In the genomic region with DNA sequence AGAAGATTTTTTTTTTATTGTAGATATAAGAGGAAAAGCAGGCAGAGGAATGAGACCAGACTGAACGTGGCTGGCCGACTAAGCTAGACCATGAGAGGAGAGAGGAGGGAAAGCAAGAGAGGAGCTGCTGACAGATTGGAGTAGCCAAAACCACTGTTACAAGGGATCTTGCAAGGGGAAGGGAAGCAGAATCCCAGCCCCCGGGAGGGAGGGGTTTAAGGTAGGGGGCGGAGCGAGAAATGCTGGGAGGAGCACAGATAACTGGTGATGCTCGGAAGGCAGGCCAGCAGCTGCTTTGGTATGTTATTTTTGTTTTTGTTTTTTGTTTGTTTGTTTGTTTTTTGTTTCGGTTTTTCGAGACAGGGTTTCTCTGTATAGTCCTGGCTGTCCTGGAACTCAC, we compare ENCODE assay signal across 11 mouse cellular contexts. TPM values are rescaled to one million over a fixed set of nuclear protein-coding genes. Genes with fewer than 3 reads are reported as not detected.
A peak's percentile ranks its signal among the peaks of the same experiment; 100 is the strongest.
DNase-seq lines count a peak whose midpoint lies in the region; ATAC-seq and TF ChIP-seq lines count a peak whose summit lies in the region.
"Had no signal": no experiment of that assay in that cellular context is flagged by ENCODE, and none has a peak within 500 bp of the region (broad histone marks: within the 10 kb centered on the region; RNA-seq: fewer than 3 reads in every experiment).

No protein-coding gene starts in this region.

- no peak overlapping the region for H3K4me2 ChIP-seq in liver, embryonic 14.5 days (ENCODE audit: low read depth)
- no peak overlapping the region for H3K4me2 ChIP-seq in hindbrain, embryonic 11.5 days (replicated peaks; ENCODE audit: low read depth, low read length)
- H3K4me2 ChIP-seq in midbrain, embryonic 14.5 days (ENCODE audit: low read length): no peak overlapping the region
- H3K4me2 ChIP-seq: limb, embryonic 12.5 days; midbrain, embryonic 13.5 days had no signal

- H3K27ac ChIP-seq in liver, embryonic 14.5 days: no peak overlapping the region
- no peak overlapping the region for H3K27ac ChIP-seq in hindbrain, embryonic 11.5 days (ENCODE audit: low read depth, low read length)
- no peak overlapping the region for H3K27ac ChIP-seq in midbrain, embryonic 14.5 days (replicated peaks; ENCODE audit: low read depth, low read length)
- H3K27ac ChIP-seq: embryonic facial prominence, embryonic 10.5 days; limb, embryonic 12.5 days; midbrain, embryonic 13.5 days had no signal

- no peak for TF ChIP-seq CTCF in liver, embryonic 14.5 days (IDR thresholded peaks at IDR 0.05; ENCODE audit: low read depth)

- no peak overlapping the region for H3K4me3 ChIP-seq in liver, embryonic 14.5 days (ENCODE audit: insufficient read depth in 1 of 2, low read depth in 2 of 2, low read length in 2 of 2)
- H3K4me3 ChIP-seq in hindbrain, embryonic 11.5 days (ENCODE audit: low read depth, low read length): no peak overlapping the region
- H3K4me3 ChIP-seq in midbrain, embryonic 14.5 days (replicated peaks; ENCODE audit: low read depth, low read length): no peak overlapping the region
- H3K4me3 ChIP-seq: embryonic facial prominence, embryonic 10.5 days; limb, embryonic 12.5 days; midbrain, embryonic 13.5 days had no signal

- H3K9ac ChIP-seq in liver, embryonic 14.5 days (replicated peaks): no peak overlapping the region
- H3K9ac ChIP-seq in hindbrain, embryonic 11.5 days (ENCODE audit: low read depth, low read length): no peak overlapping the region
- H3K9ac ChIP-seq in midbrain, embryonic 14.5 days (replicated peaks; ENCODE audit: low read length): no peak overlapping the region
- H3K9ac ChIP-seq: limb, embryonic 12.5 days; midbrain, embryonic 13.5 days had no signal

- H3K36me3 ChIP-seq in liver, embryonic 14.5 days (replicated peaks; ENCODE audit: control insufficient read depth, insufficient read depth, low read depth): no peaks in the 10 kb centered on the region
- H3K36me3 ChIP-seq in hindbrain, embryonic 11.5 days (ENCODE audit: control insufficient read depth, insufficient read depth, low read length): no peaks in the 10 kb centered on the region
- no peaks in the 10 kb centered on the region for H3K36me3 ChIP-seq in midbrain, embryonic 14.5 days (ENCODE audit: control insufficient read depth, insufficient read depth, low read length)
- H3K36me3 ChIP-seq: embryonic facial prominence, embryonic 10.5 days; limb, embryonic 12.5 days; midbrain, embryonic 13.5 days had no signal

- no peaks in the 10 kb centered on the region for H3K9me3 ChIP-seq in liver, embryonic 14.5 days (ENCODE audit: control insufficient read depth, low read length)
- no peaks in the 10 kb centered on the region for H3K9me3 ChIP-seq in hindbrain, embryonic 11.5 days (ENCODE audit: control insufficient read depth, low read length)
- no peaks in the 10 kb centered on the region for H3K9me3 ChIP-seq in midbrain, embryonic 14.5 days (ENCODE audit: control insufficient read depth, low read length)
- H3K9me3 ChIP-seq: embryonic facial prominence, embryonic 10.5 days; limb, embryonic 12.5 days; midbrain, embryonic 13.5 days had no signal

- TF ChIP-seq EP300 in liver, embryonic 14.5 days (IDR thresholded peaks at IDR 0.05; ENCODE audit: low read depth): no peak

- H3K4me1 ChIP-seq in liver, embryonic 14.5 days (replicated peaks; ENCODE audit: control insufficient read depth in 2 of 2, insufficient read depth in 2 of 2, low read length in 1 of 2): peaks cover 0 to 5% of the 10 kb centered on the region in 2 experiments; a peak in 2 of 4 replicates
- H3K4me1 ChIP-seq in hindbrain, embryonic 11.5 days (replicated peaks; ENCODE audit: control insufficient read depth, insufficient read depth, low read length): no peaks in the 10 kb centered on the region
- no peaks in the 10 kb centered on the region for H3K4me1 ChIP-seq in midbrain, embryonic 14.5 days (ENCODE audit: control insufficient read depth, insufficient read depth, low read length)
- H3K4me1 ChIP-seq: limb, embryonic 12.5 days; midbrain, embryonic 13.5 days had no signal

- intact Hi-C loops in heart, postnatal 25 days (cut with DNase I): no loop called here

- WGBS in liver, embryonic 14.5 days (ENCODE audit: insufficient replicate concordance): 32% methylated on average over 8 of the region's 8 CpGs
- 57% methylated on average over 8 of the region's 8 CpGs for WGBS in hindbrain, embryonic 11.5 days
- 63% methylated on average over 8 of the region's 8 CpGs for whole genome bisulfite sequencing in midbrain, embryonic 14.5 days

- DNase-seq in heart, adult 18-20 months: peak; percentile 21 to 48
- DNase-seq in heart, postnatal 25 days (ENCODE audit: low spot score): no peak
- DNase-seq in thymus, postnatal 14 days: peak; percentile 53
- DNase-seq in thymus, postnatal 0 days (ENCODE audit: low spot score): no peak
- DNase-seq in liver, embryonic 14.5 days (ENCODE audit: low read depth in 3 of 3, low spot score in 3 of 3): peak in 2 of 3 experiments; percentile 55
- DNase-seq in hindbrain, embryonic 11.5 days (ENCODE audit: low spot score): no peak
- no peak for DNase-seq in midbrain, embryonic 14.5 days

- ATAC-seq in liver, embryonic 14.5 days (ENCODE audit: insufficient read depth): no peak
- no peak for ATAC-seq in erythroblast, adult 5-6 weeks (replicated peaks; ENCODE audit: low FRiP score, poor library complexity, severe bottlenecking)
- no peak for ATAC-seq in hindbrain, embryonic 11.5 days (ENCODE audit: low FRiP score)
- no peak for ATAC-seq in midbrain, embryonic 14.5 days (ENCODE audit: low FRiP score, low TSS enrichment)
- ATAC-seq: midbrain, embryonic 13.5 days had no signal

- H3K27me3 ChIP-seq in liver, embryonic 14.5 days (ENCODE audit: control insufficient read depth, insufficient read depth, low read length): no peaks in the 10 kb centered on the region
- no peaks in the 10 kb centered on the region for H3K27me3 ChIP-seq in hindbrain, embryonic 11.5 days (ENCODE audit: control insufficient read depth, insufficient read depth, low read length)
- 0 out of 2 replicates have a peak, but pooled peaks cover 4% of the 10 kb centered on the region for H3K27me3 ChIP-seq in midbrain, embryonic 14.5 days (ENCODE audit: control insufficient read depth, insufficient read depth, low read length)

RNA-seq across cellular contexts. Expression of a gene that starts 18.7 kb away (rescaled TPM):
- total RNA-seq in heart, adult 18-20 months (2021): not detected
- not detected for total RNA-seq in heart, postnatal 25 days (2021)
- polyA plus RNA-seq in thymus, postnatal 0 days (2015; fragmentation: Nextera tagmentation; extraction: Ambion mirVana): 6.4 and 7.6 TPM in 2 replicates
- 1.3 and 1.7 TPM in 2 replicates for polyA plus RNA-seq in liver, embryonic 14.5 days (2012; rRNA removed)
- polyA plus RNA-seq in liver, embryonic 14.5 days (2014; fragmentation: Nextera tagmentation; extraction: Ambion mirVana): 1.3 TPM in 2 replicates
- total RNA-seq in erythroblast, adult 5-6 weeks (2015; ENCODE audit: low replicate concordance): 0.58 and 4.2 TPM in 2 replicates
- total RNA-seq in erythroblast, adult 5-6 weeks (2017; ENCODE audit: low replicate concordance): 1.5 and 5.1 TPM in 2 replicates
- polyA plus RNA-seq in hindbrain, embryonic 11.5 days (2014; fragmentation: Nextera tagmentation; extraction: Ambion mirVana): not detected in 2 replicates
- polyA plus RNA-seq in midbrain, embryonic 14.5 days (2014; fragmentation: Nextera tagmentation; extraction: Ambion mirVana): 0.11 TPM in 1 of 2 replicates, not detected in the other
- polyA plus RNA-seq: limb, embryonic 12.5 days; midbrain, embryonic 13.5 days had no signal

RNA-seq across cellular contexts. Expression of a gene that starts 38.0 kb away (rescaled TPM):
- 10 to 100 TPM; 49.6 to 54.7 TPM for total RNA-seq in heart, adult 18-20 months (2021)
- total RNA-seq in heart, postnatal 25 days (2021): 10 to 100 TPM; 63.6 to 66.5 TPM
- 64.1 and 66.6 TPM in 2 replicates for polyA plus RNA-seq in thymus, postnatal 0 days (2015; fragmentation: Nextera tagmentation; extraction: Ambion mirVana)
- polyA plus RNA-seq in liver, embryonic 14.5 days (2012; rRNA removed): 5.6 and 7.5 TPM in 2 replicates
- polyA plus RNA-seq in liver, embryonic 14.5 days (2014; fragmentation: Nextera tagmentation; extraction: Ambion mirVana): 21.7 and 22.7 TPM in 2 replicates
- 10.0 and 16.3 TPM in 2 replicates for total RNA-seq in erythroblast, adult 5-6 weeks (2015; ENCODE audit: low replicate concordance)
- total RNA-seq in erythroblast, adult 5-6 weeks (2017; ENCODE audit: low replicate concordance): 9.4 and 9.8 TPM in 2 replicates
- polyA plus RNA-seq in hindbrain, embryonic 11.5 days (2014; fragmentation: Nextera tagmentation; extraction: Ambion mirVana): 127 and 131 TPM in 2 replicates
- polyA plus RNA-seq in midbrain, embryonic 14.5 days (2014; fragmentation: Nextera tagmentation; extraction: Ambion mirVana): 87.2 and 111 TPM in 2 replicates

Comparison
In these comparisons a context has a peak if more than half of its experiments do, and no peak if none do; other contexts are left out.
1. DNase-seq: peak in heart, adult 18-20 months (2 of 2), thymus, postnatal 14 days (single experiment) and liver, embryonic 14.5 days (2 of 3); none in heart, postnatal 25 days (single experiment), thymus, postnatal 0 days (single experiment), hindbrain, embryonic 11.5 days (single experiment) and midbrain, embryonic 14.5 days (single experiment).